ENCODE assay signal across 8 mouse cellular contexts in the genomic region with DNA sequence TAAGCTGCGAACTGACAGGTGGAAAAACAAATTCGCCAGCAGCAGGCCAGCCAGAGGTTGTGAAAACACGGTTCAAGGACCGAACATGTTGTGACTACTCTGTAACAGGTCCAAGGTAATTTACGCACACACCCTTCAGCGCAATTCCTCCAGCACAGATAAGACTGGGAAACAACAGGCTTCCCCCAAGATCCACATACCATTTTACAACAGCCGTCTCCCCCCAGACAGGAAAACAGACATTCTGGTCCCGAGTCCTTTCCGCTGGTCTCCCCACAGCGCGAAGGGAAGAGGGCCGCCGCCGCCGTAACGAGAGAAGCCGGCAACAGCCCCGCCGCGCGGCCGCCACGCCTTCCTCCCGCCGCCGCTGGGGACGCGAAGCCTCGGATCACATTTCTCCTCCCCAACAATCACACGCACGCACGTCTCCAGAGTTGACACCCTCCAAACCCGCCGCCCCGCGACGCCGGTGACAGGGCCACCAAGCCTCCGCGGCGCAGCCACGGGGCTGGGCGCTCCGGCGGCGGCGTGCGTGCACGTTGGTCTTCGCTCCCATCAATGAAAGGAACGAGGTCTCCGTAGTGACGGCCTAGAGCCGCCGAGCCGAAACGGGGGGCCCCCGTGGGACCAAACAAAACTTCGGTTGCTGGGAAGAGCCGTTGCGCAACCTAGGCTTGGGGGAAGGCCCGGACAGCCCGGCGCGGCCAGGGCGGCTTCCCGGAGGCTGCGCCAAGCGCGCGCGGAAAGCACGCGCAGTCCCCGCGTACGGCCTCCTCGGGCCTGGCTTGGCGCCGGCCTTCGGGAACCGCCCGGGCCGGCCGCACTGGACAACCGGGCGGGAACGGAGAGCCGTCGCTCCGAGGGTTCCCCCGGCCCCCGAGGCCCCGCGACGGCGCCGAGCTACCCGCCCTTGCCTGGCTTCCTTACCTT. TPM values are rescaled to one million over a fixed set of nuclear protein-coding genes. Genes with fewer than 3 reads are reported as not detected.
DNase-seq lines count a peak whose midpoint lies in the region; ATAC-seq lines count a peak whose summit lies in the region.

No protein-coding gene starts in this region.

- no peaks in the 10 kb centered on the region for H3K27me3 ChIP-seq in intestine, embryonic 15.5 days (replicated peaks)

- H3K9me3 ChIP-seq in intestine, embryonic 15.5 days = no peaks in the 10 kb centered on the region

- peak; percentile 91 for DNase-seq in adrenal gland, adult 2 months
- peak; percentile 89 for DNase-seq in embryo, embryonic 11 days
- DNase-seq in gastrocnemius, postnatal 14 days = peak; percentile 87
- peak; percentile 81 to 84 for DNase-seq in left cerebral cortex, postnatal 14 days (ENCODE audit: low spot score in 2 of 2)
- peak; percentile 73 to 74 for DNase-seq in right cerebral cortex, postnatal 36 days (ENCODE audit: low spot score in 2 of 2)
- peak; percentile 77 to 83 for DNase-seq in urinary bladder, postnatal 4 days (ENCODE audit: low spot score in 2 of 2)

- H3K4me1 ChIP-seq in intestine, embryonic 15.5 days (replicated peaks) = peaks cover 6% of the 10 kb centered on the region

- peak; percentile 80 for ATAC-seq in intestine, embryonic 15.5 days
- peak; percentile 81 for ATAC-seq in megakaryocyte-erythroid progenitor cell, adult 5-6 weeks (replicated peaks; ENCODE audit: low FRiP score, low TSS enrichment, poor library complexity, severe bottlenecking)

- H3K4me3 ChIP-seq in intestine, embryonic 15.5 days (replicated peaks) = peak overlapping the region; percentile 93

- intact Hi-C loops in gastrocnemius, postnatal 14 days (cut with DNase I; ENCODE audit: low total_unique reads) = loop anchor here (10.0 kb wide), 2 partner anchors 48 to 92 kb away; no protein-coding TSS in a partner anchor
- intact Hi-C loops in left cerebral cortex, postnatal 14 days (cut with DNase I) = loop anchor here (5.0 kb wide), 3 partner anchors 46 to 94 kb away; no protein-coding TSS in a partner anchor

- WGBS in intestine, embryonic 15.5 days = under 1% methylated on average over 98 of the region's 99 CpGs

- H3K36me3 ChIP-seq in intestine, embryonic 15.5 days = no peaks in the 10 kb centered on the region

- peak overlapping the region; percentile 98 for H3K9ac ChIP-seq in intestine, embryonic 15.5 days

- peak overlapping the region; percentile 76 for H3K4me2 ChIP-seq in intestine, embryonic 15.5 days (replicated peaks)

- H3K27ac ChIP-seq in intestine, embryonic 15.5 days = peak overlapping the region; percentile 99

RNA-seq across cellular contexts. Expression of gene Hipk3, which starts 1.0 kb away (rescaled TPM):
- 100 to 1,000 TPM; 116 to 136 TPM for total RNA-seq in adrenal gland, adult 2 months (2021)
- 28.8 and 30.6 TPM in 2 replicates for polyA plus RNA-seq in adrenal gland, adult 2 months (2012; rRNA removed)
- 100 to 1,000 TPM; 142 to 158 TPM for total RNA-seq in gastrocnemius, postnatal 14 days (2021)
- 12.7 and 13.7 TPM in 2 replicates for polyA plus RNA-seq in intestine, embryonic 15.5 days (2015; fragmentation: Nextera tagmentation; extraction: Ambion mirVana)
- total RNA-seq in left cerebral cortex, postnatal 14 days (2021) = 10 to 100 TPM; 65.4 to 68.8 TPM
- total RNA-seq in megakaryocyte-erythroid progenitor cell, adult 5-6 weeks (2014; fragmentation: Nextera tagmentation) = 23.9 and 32.3 TPM in 2 replicates
- 23.5 and 29.3 TPM in 2 replicates for total RNA-seq in megakaryocyte-erythroid progenitor cell, adult 5-6 weeks (2017)

Comparison
In these comparisons a context has a peak if more than half of its experiments do, and no peak if none do; other contexts are left out.
1. Peak in every context shown above with its lines: DNase-seq, ATAC-seq, H3K4me3 ChIP-seq and H3K27ac ChIP-seq.